ENCODE assay signal across 8 mouse cellular contexts in genomic region chr11:117786294-117786693, GRCm38 (mm10). TPM values are rescaled to one million over a fixed set of nuclear protein-coding genes. Genes with fewer than 3 reads are reported as not detected.
A peak's percentile ranks its signal among the peaks of the same experiment; 100 is the strongest.
DNase-seq lines count a peak whose midpoint lies in the region.

No protein-coding gene starts in this region.

- intact Hi-C loops in left cerebral cortex, postnatal 4 days (cut with DNase I) = no loop called here
- intact Hi-C loops in left cerebral cortex, postnatal 14 days (cut with DNase I) = loop anchor here (5.0 kb wide), 1 partner anchor 74 kb away; no protein-coding TSS in a partner anchor

- peak; percentile 76 for DNase-seq in left cerebral cortex, postnatal 4 days
- no peak for DNase-seq in left cerebral cortex, postnatal 14 days (ENCODE audit: low spot score in 2 of 2)
- DNase-seq in T-cell, adult 2 months (ENCODE audit: low spot score) = peak; percentile 71
- DNase-seq in cerebellum, postnatal 25 days = peak; percentile 63 to 80
- peak; percentile 63 for DNase-seq in kidney, adult 11 months
- peak; percentile 67 to 71 for DNase-seq in lung, adult 18-20 months
- DNase-seq in spleen, postnatal 14 days (ENCODE audit: low spot score in 2 of 2) = peak; percentile 60 to 75
- no peak for DNase-seq in frontal cortex, postnatal 36 days (ENCODE audit: low spot score in 2 of 2)

RNA-seq across cellular contexts. Expression of gene Tmc6, which starts 4.3 kb away (rescaled TPM):
- total RNA-seq in left cerebral cortex, postnatal 4 days (2021) = 1 to 10 TPM; 3.5 TPM
- total RNA-seq in left cerebral cortex, postnatal 14 days (2021) = 1 to 10 TPM; 4.0 to 5.4 TPM

RNA-seq across cellular contexts. Expression of gene Tmc8, which starts 4.4 kb away (rescaled TPM):
- total RNA-seq in left cerebral cortex, postnatal 4 days (2021) = 1 to 10 TPM; 1.2 to 1.5 TPM
- 1 to 10 TPM; 1.0 to 1.4 TPM for total RNA-seq in left cerebral cortex, postnatal 14 days (2021)

RNA-seq across cellular contexts. Expression of gene 6030468B19Rik, which starts 11.2 kb away (rescaled TPM):
- total RNA-seq in left cerebral cortex, postnatal 4 days (2021) = not detected
- total RNA-seq in left cerebral cortex, postnatal 14 days (2021) = not detected

RNA-seq across cellular contexts. Expression of gene Gm20708, which starts 23.2 kb away (rescaled TPM):
- 1 to 10 TPM; 4.4 to 5.1 TPM for total RNA-seq in left cerebral cortex, postnatal 4 days (2021)
- 1 to 10 TPM; 1.9 to 2.3 TPM for total RNA-seq in left cerebral cortex, postnatal 14 days (2021)

RNA-seq across cellular contexts. Expression of gene Syngr2, which starts 23.2 kb away (rescaled TPM):
- 10 to 100 TPM in 1 of 2 experiments, 1 to 10 TPM in 1; 9.2 to 14.1 TPM for total RNA-seq in left cerebral cortex, postnatal 4 days (2021)
- 10 to 100 TPM; 11.9 to 13.0 TPM for total RNA-seq in left cerebral cortex, postnatal 14 days (2021)

Comparison
In these comparisons a context has a peak if more than half of its experiments do, and no peak if none do; other contexts are left out.
1. DNase-seq: peak in left cerebral cortex, postnatal 4 days (single experiment), T-cell, adult 2 months (single experiment), cerebellum, postnatal 25 days (2 of 2), kidney, adult 11 months (single experiment), lung, adult 18-20 months (2 of 2) and spleen, postnatal 14 days (2 of 2); none in left cerebral cortex, postnatal 14 days (0 of 2) and frontal cortex, postnatal 36 days (0 of 2).